Mouse (Mus musculus): ENCODE measurements at regions not wholly inside any gene's neighbourhood (a gene's known extent, or its start where the extent isn't known, plus 50 kb on each side); places are given as distances from the start of the nearest gene placed in this dataset.

DNA sequence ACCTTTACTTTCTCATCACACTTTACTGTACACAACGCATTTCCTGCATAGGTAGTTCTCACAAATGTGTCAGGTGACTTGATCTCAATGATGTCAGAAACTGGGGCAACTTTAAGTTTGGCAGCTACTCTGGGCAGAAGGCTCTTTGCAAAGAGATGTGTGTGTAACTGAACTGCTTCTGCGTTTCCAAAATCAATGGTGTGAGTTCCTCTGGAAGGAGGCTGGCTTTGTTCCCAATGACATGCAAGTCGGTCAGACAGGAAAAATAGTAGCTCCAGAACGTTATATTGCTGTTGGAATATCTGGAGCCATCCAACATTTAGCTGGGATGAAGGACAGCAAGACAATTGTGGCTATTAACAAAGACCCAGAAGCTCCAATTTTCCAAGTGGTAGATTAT lies 106.6 kb downstream of the Actbl2 start:
- TF ChIP-seq CTCF (IDR thresholded peaks at IDR 0.05; ENCODE audit: low read depth) (no peak), EP300 (IDR thresholded peaks at IDR 0.05; ENCODE audit: low read depth) (no peak)

Measured in heart, postnatal 0 days (tissue).